Mouse (Mus musculus): ENCODE measurements around the gene Snd1.
A peak's percentile ranks its signal among the peaks of the same experiment; 100 is the strongest.

Gene Snd1

DNA sequence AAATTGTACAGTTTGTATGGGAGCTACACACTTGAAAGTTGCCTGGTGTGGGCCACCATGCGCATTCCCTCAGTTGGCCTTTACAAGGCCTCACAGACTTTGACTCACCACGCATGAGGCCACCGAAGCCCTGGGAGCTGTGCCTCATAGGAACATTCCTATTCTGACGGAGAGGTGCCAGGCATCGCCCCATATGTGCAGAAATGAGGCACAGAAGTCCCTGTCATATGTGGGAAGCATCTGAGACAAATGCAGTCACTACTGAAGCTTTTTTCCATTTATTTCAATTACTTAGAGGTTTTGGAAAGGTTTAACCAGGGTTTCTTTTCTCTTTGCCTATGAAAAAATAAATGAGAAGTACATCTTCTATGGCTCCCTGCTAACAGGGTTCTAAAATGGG lies 278.3 kb downstream of the Snd1 start:
- DNase-seq (ENCODE audit: low spot score) = no peak

DNA sequence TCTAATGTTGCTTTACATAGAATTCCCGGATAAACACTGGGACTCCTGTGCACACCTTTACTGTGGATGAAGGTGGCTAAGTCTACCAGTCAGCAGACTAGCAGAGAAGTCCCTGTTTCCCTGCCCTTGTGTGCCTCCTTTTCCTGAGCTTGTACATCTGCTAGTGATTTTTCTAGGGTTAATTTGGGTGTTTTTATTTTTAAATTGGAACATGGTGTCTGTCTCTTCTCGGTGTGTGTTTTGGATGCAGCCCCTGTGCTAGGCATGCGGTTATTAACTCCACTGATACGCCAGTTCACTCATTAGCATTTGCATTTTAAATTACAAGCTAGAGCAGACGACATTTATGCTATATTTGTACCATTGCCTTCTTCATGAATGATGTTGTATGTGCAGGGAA lies 278.7 kb downstream of the Snd1 start:
- no peak for DNase-seq (ENCODE audit: low spot score)

DNA sequence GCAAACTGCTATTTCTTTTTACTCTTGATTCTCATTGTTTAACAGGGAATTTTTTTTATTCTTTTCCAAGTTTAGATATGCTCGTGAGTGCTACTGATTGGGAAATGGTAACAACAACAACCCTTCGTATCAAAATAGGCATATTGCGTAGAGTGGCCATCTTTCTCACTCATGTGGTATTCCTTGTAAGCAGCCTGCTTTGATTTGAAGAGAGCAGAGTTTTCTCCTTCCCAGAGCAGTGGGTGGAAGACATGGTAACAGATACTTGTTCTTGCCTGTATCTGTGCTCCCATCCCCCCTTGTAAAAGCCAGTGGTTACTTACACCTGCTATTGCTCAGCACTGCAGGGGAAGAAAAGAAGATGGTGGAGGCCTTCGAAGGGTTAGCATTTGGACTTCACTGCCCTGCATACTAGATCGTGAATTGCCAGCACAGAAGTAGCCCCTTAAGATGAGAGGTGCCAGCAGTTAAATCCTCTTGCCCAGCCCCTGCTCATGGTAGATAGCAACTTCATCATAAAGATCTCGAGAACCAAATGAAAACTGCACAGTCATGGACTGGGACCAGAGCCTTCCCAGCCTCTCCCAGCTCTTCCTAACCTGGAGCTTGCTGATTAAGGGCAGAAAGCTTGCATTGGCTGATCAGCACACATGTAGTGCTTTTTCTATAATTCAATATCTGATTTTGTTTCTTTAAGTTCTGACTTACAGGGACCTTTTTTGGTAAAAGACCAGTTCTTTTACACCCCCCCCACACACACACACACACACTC lies 279.4 kb downstream of the Snd1 start:
- no peak for DNase-seq (ENCODE audit: low spot score)

DNA sequence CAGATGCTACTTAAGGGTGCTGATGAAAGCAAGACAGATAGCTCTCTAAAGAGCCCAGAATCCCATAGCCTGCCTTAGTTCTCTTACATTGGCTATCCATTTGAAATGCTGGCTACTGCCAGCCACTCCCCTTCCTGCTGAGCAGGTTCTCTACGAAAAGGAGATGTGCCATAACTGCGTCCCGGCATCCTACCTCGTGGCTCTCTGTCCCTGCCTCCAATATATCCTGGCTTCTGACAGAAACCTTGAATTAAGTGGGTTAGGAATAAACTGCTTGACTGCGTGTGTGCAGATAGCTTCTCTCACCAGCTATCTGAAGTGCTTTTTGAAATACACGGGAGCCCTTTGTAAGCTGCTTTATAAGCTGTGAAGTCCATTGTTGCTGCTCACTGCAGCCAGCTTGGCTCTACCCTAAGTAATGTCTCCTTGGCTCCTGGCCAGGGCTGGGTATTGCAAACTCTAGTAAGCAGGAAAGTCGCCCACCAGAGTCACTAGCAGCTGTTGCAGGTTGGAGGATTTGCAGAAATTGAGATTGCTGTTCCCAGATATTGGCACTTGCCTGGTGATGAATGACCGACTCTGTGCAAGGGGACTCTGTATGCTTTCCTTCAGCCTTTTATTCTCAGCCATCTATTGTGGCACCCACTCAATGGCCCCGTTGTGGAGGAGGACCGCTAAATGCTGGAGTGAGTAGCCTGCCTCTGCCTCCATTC lies 281.5 kb downstream of the Snd1 start:
- peak; percentile 53 for DNase-seq (ENCODE audit: low spot score)

DNA sequence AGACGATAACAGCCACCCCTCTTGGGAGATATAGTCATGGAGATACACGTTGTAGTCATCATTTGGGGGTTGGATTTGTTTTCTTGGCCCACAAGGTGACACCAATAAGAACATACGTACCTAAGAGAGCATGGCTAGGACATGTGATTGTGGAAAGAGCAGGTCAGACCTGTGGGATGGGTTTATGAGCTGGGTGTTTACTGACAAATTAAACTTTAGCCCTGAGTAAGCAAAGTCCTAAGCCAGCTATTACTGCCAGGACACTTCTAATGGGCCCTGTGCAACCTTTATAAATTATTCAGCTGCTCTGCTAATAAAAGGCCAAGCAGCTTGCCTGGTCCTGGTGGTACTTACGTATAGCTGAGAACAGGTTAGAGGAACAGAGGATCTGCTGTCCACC lies 283.4 kb downstream of the Snd1 start:
- no peak for DNase-seq (ENCODE audit: low spot score)

DNA sequence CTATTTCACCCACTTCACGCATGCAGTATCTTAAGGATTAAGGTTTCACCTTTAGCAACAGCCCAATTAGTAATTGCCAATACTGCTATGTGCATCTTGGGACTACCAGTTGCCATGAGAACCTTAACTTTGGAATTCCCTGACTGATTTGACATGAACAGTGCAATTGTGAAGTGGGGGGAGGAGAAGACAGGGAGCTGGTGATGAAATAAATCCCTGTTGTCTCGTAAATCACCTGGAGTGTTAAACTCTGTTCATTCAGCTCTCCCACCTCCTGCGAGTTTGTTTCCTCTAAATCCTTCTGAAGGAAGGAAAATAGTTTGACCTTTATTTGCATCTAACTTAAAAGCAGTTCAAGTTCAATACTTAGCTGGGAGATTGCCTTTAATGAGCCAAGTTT lies 286.8 kb downstream of the Snd1 start:
- no peak for DNase-seq (ENCODE audit: low spot score)

DNA sequence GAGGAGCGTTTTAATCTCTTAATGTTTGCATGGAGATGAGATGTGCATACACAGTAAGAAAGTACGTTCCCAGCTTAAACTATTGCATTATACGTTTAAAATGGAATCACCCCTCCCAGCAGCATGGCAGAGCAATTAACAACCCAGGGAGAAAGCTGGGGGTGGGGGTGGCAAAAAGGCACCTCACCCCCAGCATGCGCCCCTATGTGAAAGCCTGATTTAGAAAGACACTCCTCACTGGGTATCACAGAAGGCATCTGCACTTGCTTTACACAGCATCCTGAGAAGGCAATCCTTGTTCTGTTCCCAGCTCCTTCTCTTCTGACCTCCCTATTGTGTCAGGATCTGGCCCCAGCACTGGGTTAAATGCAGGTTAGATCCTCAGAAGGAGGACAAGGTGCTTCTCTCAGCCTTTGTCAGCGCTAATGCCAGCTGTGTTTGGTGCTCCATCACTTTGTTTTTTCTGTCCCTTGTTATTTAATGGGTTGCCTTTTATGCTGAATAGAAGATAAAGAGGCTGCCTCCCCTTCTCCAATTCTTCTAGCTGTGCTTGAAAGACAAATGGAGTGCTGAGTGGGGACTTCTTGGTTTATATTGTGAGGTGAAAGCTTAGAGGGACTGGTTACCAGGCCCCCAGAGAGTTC lies 287.3 kb downstream of the Snd1 start:
- DNase-seq (ENCODE audit: low spot score) = no peak

DNA sequence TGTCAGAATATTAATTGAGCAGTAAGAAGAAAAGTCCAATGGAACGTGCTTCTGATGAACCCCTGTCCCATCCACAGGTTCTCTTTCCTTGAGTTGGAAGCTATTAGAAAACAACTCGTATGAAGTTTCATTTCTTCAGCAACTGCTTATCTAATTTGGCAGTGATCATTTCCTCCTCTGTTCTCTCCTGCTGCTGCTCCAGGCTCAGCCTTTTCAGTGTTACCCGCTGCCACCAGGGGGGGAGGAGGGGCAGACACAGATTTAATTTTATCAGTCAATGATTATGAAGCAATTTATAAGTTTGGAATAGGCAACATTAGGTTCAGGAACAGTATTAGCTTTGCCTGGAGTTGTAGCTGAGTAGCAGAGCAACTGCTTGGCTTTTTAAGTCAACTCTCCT lies 291.7 kb downstream of the Snd1 start:
- no peak for DNase-seq (ENCODE audit: low spot score)

DNA sequence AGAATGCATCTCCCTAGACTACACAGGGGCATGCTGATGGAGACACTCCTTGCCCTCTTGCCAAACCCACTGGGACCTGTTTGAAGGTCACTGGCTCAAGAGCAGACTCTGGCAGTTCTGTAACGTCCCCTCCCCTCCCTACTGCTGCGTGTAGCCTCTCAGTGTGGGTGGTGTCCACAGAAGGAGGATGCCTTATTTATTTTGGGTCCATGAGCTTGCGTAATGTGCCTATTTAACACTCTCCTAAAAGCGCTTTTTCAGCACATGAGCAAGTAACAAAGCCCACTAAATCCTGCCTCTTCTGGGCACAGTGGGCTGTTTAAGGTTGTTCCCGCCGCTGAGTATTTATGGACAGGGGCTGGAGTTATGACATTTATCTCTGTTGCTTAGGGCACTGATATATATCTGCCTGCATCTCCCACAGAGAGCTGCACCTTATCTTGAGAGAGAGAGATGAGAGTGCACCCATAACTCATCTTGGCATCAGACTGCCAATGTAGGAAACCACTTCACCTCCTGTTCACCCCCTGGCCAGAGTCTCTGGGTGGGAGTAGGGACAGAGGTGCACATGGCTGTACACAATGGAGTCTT lies 293.0 kb downstream of the Snd1 start:
- no peak for DNase-seq (ENCODE audit: low spot score)

DNA sequence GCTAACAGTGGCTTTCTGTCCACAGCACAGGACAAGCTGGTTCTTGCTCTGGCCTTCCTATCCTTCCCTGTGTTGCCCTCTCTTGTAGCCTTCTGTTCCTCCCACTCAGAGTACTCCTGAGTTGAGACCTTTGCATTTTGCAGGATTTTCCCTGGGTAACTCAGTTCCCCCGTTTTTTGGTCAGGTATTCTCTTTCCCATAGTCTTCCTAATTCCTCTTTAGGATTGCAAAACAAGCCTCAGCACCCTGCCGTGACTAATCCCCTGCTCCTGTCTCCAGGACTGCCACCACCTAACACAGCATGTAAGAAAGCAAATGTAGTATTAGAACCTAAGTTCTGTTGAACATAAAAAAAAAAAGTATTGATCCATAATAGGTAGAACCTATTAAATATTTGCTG lies 296.4 kb downstream of the Snd1 start:
- DNase-seq (ENCODE audit: low spot score) = no peak

DNA sequence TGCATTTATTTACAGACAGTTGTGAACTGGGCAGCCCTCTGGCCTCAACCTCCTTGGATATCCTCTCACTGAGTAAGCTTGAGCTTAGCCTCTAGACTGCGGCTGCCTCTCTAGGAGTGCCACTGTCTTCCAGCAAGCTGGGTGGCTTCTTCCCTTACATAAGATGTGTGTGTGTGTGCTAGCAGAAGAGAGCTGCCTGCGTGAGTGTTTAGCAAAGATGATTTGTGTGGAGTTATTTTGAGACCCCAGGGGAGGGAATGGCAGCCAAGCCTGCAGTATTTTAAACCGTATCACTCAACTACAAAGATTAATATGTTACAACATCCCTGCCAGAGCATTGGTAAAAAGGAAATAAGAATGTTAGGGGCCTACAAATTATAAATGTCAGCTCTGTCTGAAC lies 306.8 kb downstream of the Snd1 start:
- peak; percentile 71 for DNase-seq (ENCODE audit: low spot score)

DNA sequence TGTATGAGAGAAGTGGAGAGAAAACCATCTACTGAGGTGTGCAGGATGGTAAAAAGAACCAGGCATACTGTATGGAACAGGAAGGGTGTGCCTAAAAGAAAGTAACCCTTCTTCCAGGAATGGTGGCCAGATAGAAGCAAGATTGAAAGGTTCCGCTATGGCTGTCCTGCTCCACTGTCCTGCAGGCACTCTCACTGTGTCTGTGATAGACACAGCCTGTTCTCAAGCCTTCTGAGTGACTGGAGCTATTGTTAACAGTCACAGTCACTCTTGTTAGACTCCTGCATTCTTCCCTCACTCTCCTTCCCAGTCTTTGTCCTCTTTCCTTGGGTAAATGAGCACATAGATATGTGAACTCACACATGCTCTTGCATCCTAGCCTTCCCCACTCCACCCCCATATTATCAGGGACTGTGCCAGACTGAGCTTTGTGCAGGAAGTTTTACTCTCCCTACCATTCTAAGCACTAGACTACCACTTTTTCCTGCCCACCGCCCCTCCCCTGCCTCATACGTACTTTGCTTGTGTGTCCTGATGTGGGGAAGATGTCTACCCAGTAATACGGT lies 308.2 kb downstream of the Snd1 start:
- no peak for DNase-seq (ENCODE audit: low spot score)

DNA sequence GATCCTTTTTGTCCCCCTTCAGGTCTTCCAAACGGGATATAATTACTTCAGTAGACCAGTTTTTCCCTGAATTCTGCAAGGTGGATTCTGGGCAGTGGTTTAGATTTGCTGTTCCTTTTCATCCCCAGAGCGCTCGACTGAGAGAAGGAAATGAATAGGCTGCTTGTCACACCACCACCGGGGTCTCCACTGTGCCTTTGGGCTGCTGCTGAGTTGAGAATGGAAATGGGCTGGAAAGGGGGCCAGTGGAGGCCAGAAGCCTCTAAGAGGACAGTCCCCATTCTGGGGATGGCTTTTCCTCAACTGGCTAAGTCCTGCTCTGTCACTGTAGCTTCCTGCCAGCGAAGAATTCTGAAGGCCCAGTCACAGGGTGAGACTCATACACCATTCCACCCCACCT lies 309.0 kb downstream of the Snd1 start:
- no peak for DNase-seq (ENCODE audit: low spot score)

DNA sequence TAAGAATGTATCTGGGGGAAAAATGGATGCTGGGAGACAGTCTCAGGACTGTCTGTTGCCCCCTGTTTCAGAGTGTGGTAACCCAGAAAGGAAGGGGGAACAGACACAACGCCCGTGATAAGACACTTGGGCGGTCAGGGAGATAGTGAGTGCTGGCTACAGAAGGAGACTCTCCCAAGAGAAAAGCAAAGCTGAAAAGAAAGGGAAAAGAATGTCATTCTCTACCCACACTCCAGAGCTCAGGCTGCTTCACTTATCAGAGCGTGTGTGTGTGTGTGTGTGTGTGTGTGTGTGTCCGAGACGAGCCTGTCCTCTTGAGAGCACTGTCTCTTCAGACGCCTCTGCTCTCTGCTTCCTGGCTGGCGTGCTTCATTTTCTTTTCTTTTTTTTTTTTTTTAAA lies 310.8 kb downstream of the Snd1 start:
- DNase-seq (ENCODE audit: low spot score) = no peak

DNA sequence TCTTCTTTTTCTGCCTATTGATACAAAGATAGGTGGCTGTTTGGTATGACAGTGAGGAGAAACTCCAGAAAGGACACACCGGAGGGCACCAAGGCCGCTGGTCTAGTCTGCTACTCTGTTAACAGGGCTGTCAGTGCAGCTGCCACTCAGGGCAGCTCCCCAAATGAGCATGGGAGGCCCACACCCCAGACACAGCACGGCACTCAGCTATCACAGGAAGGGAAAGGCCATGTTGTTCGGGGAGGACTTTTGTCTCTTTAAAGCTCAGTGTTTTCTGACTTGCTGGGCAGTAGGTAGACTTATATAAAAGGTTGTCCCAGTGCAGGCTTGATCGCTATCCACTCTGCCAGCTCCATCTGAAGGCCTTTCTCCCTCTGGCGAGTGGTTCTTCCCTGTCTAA lies 312.2 kb downstream of the Snd1 start:
- DNase-seq (ENCODE audit: low spot score) = no peak

DNA sequence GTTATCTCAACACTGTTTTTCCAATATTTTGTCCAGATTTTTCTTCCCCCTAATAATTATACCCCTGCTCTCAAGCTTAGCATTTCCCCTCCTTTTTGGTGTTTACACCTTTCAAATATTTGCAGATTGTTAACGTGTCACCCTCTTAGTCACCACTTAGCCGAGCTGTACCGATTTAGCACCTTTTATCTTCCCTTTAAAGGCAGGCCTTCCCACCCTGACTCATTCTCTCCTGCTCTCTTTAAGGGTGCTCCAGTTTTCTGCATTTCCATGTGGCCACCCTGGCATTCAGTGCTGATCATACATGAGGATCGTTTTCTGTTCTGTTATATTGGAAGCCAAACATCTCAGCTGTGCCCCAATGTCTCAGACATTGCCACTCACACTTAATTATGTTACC lies 314.7 kb downstream of the Snd1 start:
- no peak for DNase-seq (ENCODE audit: low spot score)

DNA sequence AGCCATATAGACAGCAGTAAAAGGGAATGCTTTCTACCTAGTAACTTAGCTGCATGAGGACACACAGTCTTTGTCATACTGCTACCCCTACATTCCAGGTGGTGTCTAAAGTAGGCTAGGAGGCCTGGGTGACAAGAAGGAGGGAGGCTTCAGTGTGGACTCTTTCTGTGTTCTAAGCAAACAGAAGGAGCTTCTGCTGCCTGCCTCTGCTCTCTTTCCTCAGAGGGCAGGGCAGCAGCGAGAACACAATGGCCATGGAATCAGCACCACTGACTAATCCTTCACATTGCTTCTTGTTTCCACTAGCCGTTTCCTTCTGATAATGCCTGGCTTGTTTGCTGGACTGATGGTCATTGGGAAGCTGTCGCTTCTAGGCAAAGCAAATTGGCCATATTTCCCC lies 316.2 kb downstream of the Snd1 start:
- no peak for DNase-seq (ENCODE audit: low spot score)

DNA sequence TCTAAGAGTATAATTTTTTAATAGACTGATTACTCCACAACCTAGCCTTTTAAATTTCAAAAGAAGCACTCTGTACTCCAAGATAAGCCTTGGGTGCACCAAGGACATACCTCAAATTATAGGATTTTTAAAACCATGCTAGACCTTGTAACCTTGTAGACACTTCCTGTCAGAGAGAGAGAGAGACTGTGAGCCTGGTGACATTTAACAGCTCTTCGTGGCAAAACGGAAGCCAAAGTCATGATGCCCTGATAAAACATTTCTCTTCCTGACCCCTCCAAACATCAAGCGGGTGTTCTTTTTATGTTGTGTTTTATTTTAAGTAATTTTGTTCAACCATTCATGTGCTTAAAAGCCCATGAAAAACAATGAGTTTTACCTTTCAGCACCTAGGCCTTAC lies 316.9 kb downstream of the Snd1 start:
- no peak for DNase-seq (ENCODE audit: low spot score)

DNA sequence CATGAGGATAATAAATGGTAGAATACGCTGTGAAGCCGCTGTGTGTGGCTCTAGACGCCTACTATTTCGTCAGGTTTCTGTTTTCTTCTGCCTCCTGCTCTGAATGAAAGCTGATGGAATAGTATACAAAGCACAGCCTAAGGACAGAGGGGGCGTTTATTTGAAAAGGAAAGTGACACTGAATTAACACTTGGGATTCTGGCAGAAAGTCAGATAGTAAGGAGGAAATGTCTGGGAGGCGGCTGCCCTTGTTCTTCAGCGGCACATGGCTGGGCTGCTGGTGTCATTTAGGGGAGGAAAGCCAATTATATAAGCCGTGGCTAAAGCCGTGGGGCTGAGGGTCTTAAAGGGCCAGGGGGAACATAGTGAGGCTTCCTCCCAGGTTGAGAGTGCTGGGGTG lies 320.4 kb downstream of the Snd1 start:
- no peak for DNase-seq (ENCODE audit: low spot score)

DNA sequence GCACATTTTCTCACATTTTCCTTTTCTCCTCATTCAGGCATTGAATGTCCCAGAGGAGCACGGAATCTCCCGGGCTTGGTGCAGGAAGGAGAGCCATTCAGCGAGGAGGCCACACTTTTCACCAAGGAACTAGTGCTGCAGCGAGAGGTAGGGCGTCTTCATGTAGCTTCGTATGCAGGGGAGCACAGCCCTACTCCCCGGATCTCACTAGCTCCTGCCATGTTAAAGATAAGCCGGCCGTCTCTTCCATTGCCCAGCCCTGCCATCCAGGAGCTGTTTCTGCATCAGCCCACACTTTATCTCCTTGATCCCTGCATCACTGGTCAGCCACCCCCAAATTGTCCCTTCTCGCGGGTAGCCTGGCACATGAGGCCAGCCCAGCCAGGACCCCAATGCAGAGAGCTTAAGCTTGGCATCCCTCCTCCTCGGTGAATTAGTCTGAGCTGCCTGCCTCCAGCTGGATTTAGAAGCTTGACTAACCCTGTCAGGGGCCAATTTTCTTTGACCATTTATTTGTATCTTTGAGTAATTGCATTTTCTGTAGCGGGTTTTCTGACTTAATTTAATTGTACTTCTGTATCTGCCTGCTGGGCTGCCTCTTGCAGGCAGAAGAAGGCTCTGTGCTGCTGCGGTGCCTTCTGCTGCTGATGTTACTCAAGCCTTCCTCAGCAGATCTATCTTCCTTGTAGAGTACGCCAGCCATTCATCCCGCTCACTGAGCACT lies 321.0 kb downstream of the Snd1 start:
- no peak for DNase-seq (ENCODE audit: low spot score)

DNA sequence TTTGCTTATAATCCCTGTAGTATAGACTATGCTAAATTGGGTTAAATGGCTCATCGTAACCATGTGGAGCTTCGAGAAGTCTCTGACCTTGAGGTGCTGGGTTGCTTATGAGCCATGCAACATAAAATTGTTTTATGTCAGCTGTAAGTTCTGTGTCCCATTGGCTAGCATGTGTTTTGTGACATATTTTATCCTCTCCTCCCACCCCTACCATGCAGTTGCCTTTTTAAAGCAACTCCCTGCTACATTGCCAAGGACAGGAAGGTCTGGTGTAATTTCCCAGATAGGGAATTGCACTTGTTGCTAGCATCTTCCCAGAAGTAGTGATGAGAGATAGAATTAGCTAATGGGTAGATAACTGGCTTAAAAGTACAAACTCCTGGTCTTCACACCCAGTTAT lies 324.9 kb downstream of the Snd1 start:
- DNase-seq (ENCODE audit: low spot score) = no peak

DNA sequence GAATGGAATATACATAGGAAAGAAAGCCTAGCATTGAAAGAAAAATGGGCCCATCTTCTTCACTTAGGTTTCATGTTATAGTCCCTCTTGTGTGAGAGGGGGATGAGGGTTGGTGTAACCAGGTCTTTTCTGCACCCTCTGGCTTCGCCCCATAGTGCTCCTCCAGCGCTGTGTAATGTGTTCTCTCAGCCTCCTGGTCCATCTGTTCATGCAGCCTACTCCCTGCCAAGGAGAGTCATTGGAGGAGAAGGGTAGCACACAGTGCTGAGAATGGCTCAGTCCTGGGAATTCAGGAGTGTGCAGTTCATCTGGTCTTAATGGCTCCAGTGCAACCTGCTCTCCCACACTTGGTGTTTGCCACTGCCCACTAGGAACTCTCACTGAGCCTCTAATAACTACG lies 326.0 kb downstream of the Snd1 start:
- DNase-seq (ENCODE audit: low spot score) = no peak
